Mouse (Mus musculus) CH12.LX (cell line): Measurements from ENCODE around the gene Rps6ka4. TPM values are rescaled to one million over a fixed set of nuclear protein-coding genes. Genes with fewer than 3 reads are reported as not detected.

Experiments
- DNase-seq: peaks from one replicate; pipeline ENCODE4 v3.0.0-alpha.2; 2013; ENCODE audit errors: extremely low read depth
- H3K27ac ChIP-seq: 2 replicates; pipeline ENCODE4 v1.5.1; 2012; ENCODE audit warnings: low read depth, mild to moderate bottlenecking, control low read depth, moderate library complexity; ENCODE audit not compliant: insufficient read depth
- H3K27me3 ChIP-seq: replicated peaks from 2 replicates; pipeline ENCODE3; 2012; ENCODE audit warnings: inconsistent platforms
- H3K36me3 ChIP-seq, 2 experiments: replicated peaks in 1 of 2; 2 replicates each; pipeline versions ENCODE3 to v1.6.1; 2012; ENCODE audit warnings: inconsistent platforms in 1 of 2, low read length in 1 of 2, mild to moderate bottlenecking in 1 of 2, mixed read lengths in 1 of 2, moderate library complexity in 1 of 2; ENCODE audit not compliant: control insufficient read depth in 1 of 2, insufficient read depth in 1 of 2
- H3K4me1 ChIP-seq, 2 experiments: 2 replicates each; pipeline ENCODE4 v1.6.1; 2012; ENCODE audit warnings: inconsistent platforms in 1 of 2, moderate library complexity in 1 of 2; ENCODE audit not compliant: insufficient read depth in 2 of 2, control insufficient read depth in 1 of 2
- H3K4me2 ChIP-seq: 2 replicates; pipeline ENCODE4 v1.6.1; 2012; ENCODE audit warnings: low read depth, mild to moderate bottlenecking, control low read depth; ENCODE audit not compliant: poor library complexity, insufficient read depth, severe bottlenecking
- H3K4me3 ChIP-seq, 3 experiments: fragments of 150-350 bp in 1 of 3; sonication (generic) in 1 of 3; replicated peaks in 1 of 3; 2 replicates each; pipeline versions ENCODE3 to v1.5.1; 2011 to 2012; ENCODE audit warnings: low read depth in 2 of 3, low read length in 2 of 3, mild to moderate bottlenecking in 2 of 3, moderate library complexity in 2 of 3, control low read depth in 1 of 3, improper control_type of control experiment in 1 of 3, inconsistent platforms in 1 of 3, mixed read lengths in 1 of 3; ENCODE audit not compliant: poor library complexity in 1 of 3
- H3K79me2 ChIP-seq: replicated peaks from 2 replicates; pipeline ENCODE4 v1.6.1; 2012; ENCODE audit warnings: mild to moderate bottlenecking, moderate library complexity; ENCODE audit not compliant: control insufficient read depth, poor library complexity, insufficient read depth, severe bottlenecking; ENCODE audit errors: extremely low read depth
- H3K9ac ChIP-seq: 2 replicates; pipeline ENCODE4 v1.6.1; 2012; ENCODE audit warnings: low read depth, mild to moderate bottlenecking, control low read depth, moderate library complexity; ENCODE audit not compliant: insufficient read depth
- H3K9me3 ChIP-seq: replicated peaks from 2 replicates; pipeline ENCODE3; 2012; ENCODE audit warnings: low read length, inconsistent platforms, mixed read lengths
- CHD1 ChIP-seq: IDR thresholded peaks from 2 replicates; pipeline ENCODE4 v1.6.1; 2012; ENCODE audit warnings: low read depth, low read length, improper control_type of control experiment, inconsistent platforms
- MAZ ChIP-seq: IDR thresholded peaks from 2 replicates; pipeline ENCODE4 v1.6.1; 2012; ENCODE audit warnings: low read depth, mild to moderate bottlenecking, inconsistent platforms, low read length, improper control_type of control experiment, moderate library complexity
- ZC3H11A ChIP-seq: IDR thresholded peaks from 2 replicates; pipeline ENCODE4 v1.6.1; 2012; ENCODE audit warnings: low read depth, mild to moderate bottlenecking, inconsistent platforms, low read length, improper control_type of control experiment
- dilution Hi-C: fragments of 300-500 bp; cut with MboI; formaldehyde crosslinking; loops from 2 replicates; pipeline ENCODE4 v1.14.3; 2020; ENCODE audit warnings: low sequenced_read_pairs; ENCODE audit not compliant: extremely low pct_unique_long_range_greater_than_20kb, extremely low pct_ligation_motif_present
- in situ Hi-C: fragments of 300-500 bp; cut with MboI; formaldehyde crosslinking; loops from 3 replicates; pipeline ENCODE4 v1.14.3; 2019; ENCODE audit warnings: low sequenced_read_pairs, low pct_ligation_motif_present, low pct_unique_long_range_greater_than_20kb, mixed read lengths
- polyA plus RNA-seq: library from polyadenylated mRNA; unstranded; fragments of >175 nt; gene quantifications from 2 replicates; pipeline ENCODE4 v1.2.1, GENCODE M21; 2012; ENCODE audit warnings: low read depth; ENCODE audit not compliant: insufficient read length
- total RNA-seq, 2 experiments: library from RNA; depleted of rRNA; stranded (reverse); fragments of 300-350 nt in 1 of 2; fragments of >200 nt in 1 of 2; gene quantifications; 2 replicates each; pipeline ENCODE4 v1.2.3; 2012 to 2014

Gene Rps6ka4
- total and polyA plus RNA-seq, 3 experiments, result 6.6 to 14.0 (median 7.8) TPM

DNA sequence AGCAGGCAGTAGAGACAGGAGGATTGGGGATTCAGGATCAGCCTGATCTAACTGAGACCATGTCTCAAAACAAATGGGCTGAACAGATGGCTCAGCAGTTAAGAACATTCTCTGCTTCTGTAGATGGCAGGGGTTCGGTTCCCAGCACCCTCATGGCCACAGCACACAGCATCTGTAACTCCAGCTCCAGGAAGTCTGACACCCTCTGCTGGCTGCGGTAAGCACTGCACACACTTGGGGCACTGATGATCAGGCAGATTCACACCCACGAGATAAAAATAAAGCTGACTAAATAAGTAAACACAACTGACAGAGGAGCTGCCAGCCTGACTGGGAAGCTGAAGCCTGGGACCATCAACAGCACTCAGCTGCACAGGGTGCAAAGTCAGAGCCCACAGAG, 25.5 kb downstream of the Rps6ka4 start:
- H3K27me3 ChIP-seq, result no peaks in the 10 kb centered on the region
- H3K4me2 ChIP-seq, result no peak overlapping the region
- H3K9me3 ChIP-seq, result peaks cover 10% of the 10 kb centered on the region
- DNase-seq, result no peak
- H3K79me2 ChIP-seq, result no peaks in the 10 kb centered on the region
- dilution Hi-C loops, result no loop called here
- H3K27ac ChIP-seq, result no peak overlapping the region
- no peak for TF ChIP-seq ZC3H11A
- TF ChIP-seq, all 38 proteins: peak for 0
- Histone ChIP-seq H3K4me3 (no peak overlapping the region), H3K36me3 (no peaks in the 10 kb centered on the region), H3K4me1 (peaks cover 0 to 3% of the 10 kb centered on the region in 2 experiments; a peak in 2 of 4 replicates), H3K9ac (no peak overlapping the region)
- in situ Hi-C loops, result no loop called here

GRCm38 (mm10) chr19:6814366-6814765, 26.1 kb downstream of the Rps6ka4 start:
- dilution Hi-C loops, result no loop called here
- peaks cover 0 to 2% of the 10 kb centered on the region in 2 experiments; a peak in 2 of 4 replicates for H3K4me1 ChIP-seq
- TF ChIP-seq CHD1, result no peak
- no peak for TF ChIP-seq MAZ

More at GRCm38 (mm10) chr19:6814366-6814765, 26.1 kb downstream of the Rps6ka4 start:
- Histone ChIP-seq H3K36me3 (no peaks in the 10 kb centered on the region), H3K9ac (no peak overlapping the region), H3K9me3 (peaks cover 10% of the 10 kb centered on the region), H3K27ac (no peak overlapping the region), H3K27me3 (no peaks in the 10 kb centered on the region), H3K4me3 (no peak overlapping the region), H3K4me2 (no peak overlapping the region), H3K79me2 (no peaks in the 10 kb centered on the region)
- no peak for DNase-seq
- in situ Hi-C loops, result no loop called here

Other genes with a start within 250 kb of the Rps6ka4 start
- 57.0 and 76.4 TPM in 2 replicates for gene Ccdc88b, start 17.6 kb upstream of the Rps6ka4 start, total RNA-seq (2012; rRNA removed)
- gene Ccdc88b, start 17.6 kb upstream of the Rps6ka4 start, total RNA-seq (2014; rRNA removed), result 19.3 and 20.5 TPM in 2 replicates
- gene Ccdc88b, start 17.6 kb upstream of the Rps6ka4 start, polyA plus RNA-seq, result 53.0 and 56.4 TPM in 2 replicates
- 191 and 198 TPM in 2 replicates for gene Trmt112, start 69.1 kb upstream of the Rps6ka4 start, total RNA-seq (2012; rRNA removed)
- 89.5 and 97.9 TPM in 2 replicates for gene Trmt112, start 69.1 kb upstream of the Rps6ka4 start, total RNA-seq (2014; rRNA removed)
- 158 and 212 TPM in 2 replicates for gene Trmt112, start 69.1 kb upstream of the Rps6ka4 start, polyA plus RNA-seq
- 72.6 and 74.8 TPM in 2 replicates for gene Prdx5, start 69.5 kb upstream of the Rps6ka4 start, total RNA-seq (2012; rRNA removed)
- gene Prdx5, start 69.5 kb upstream of the Rps6ka4 start, total RNA-seq (2014; rRNA removed), result 77.2 and 83.5 TPM in 2 replicates
- gene Prdx5, start 69.5 kb upstream of the Rps6ka4 start, polyA plus RNA-seq, result 137 TPM in 2 replicates
- gene Esrra, start 81.2 kb upstream of the Rps6ka4 start, total RNA-seq (2012; rRNA removed), result 23.5 and 28.7 TPM in 2 replicates
- gene Esrra, start 81.2 kb upstream of the Rps6ka4 start, total RNA-seq (2014; rRNA removed), result 13.4 and 13.6 TPM in 2 replicates
- 15.6 and 17.7 TPM in 2 replicates for gene Esrra, start 81.2 kb upstream of the Rps6ka4 start, polyA plus RNA-seq
- gene Catsperz, start 84.7 kb upstream of the Rps6ka4 start, total RNA-seq (2012; rRNA removed), result not detected in 2 replicates
- not detected in 2 replicates for gene Catsperz, start 84.7 kb upstream of the Rps6ka4 start, total RNA-seq (2014; rRNA removed)
- 1.2 TPM in 1 of 2 replicates, not detected in the other for gene Catsperz, start 84.7 kb upstream of the Rps6ka4 start, polyA plus RNA-seq
- gene Kcnk4, start 93.9 kb upstream of the Rps6ka4 start, total RNA-seq (2012; rRNA removed), result 0.21 TPM in 1 of 2 replicates, not detected in the other
- gene Kcnk4, start 93.9 kb upstream of the Rps6ka4 start, total RNA-seq (2014; rRNA removed), result not detected in 2 replicates
- gene Kcnk4, start 93.9 kb upstream of the Rps6ka4 start, polyA plus RNA-seq, result 0.80 TPM in 1 of 2 replicates, not detected in the other
- gene Bad, start 101.2 kb upstream of the Rps6ka4 start, total RNA-seq (2012; rRNA removed), result 37.8 and 38.0 TPM in 2 replicates
- gene Bad, start 101.2 kb upstream of the Rps6ka4 start, total RNA-seq (2014; rRNA removed), result 27.7 and 28.5 TPM in 2 replicates
- gene Bad, start 101.2 kb upstream of the Rps6ka4 start, polyA plus RNA-seq, result 33.3 and 39.6 TPM in 2 replicates
- gene Gpr137, start 101.8 kb upstream of the Rps6ka4 start, total RNA-seq (2012; rRNA removed), result 14.1 and 18.1 TPM in 2 replicates
- 8.8 and 9.0 TPM in 2 replicates for gene Gpr137, start 101.8 kb upstream of the Rps6ka4 start, total RNA-seq (2014; rRNA removed)
- 14.0 and 14.4 TPM in 2 replicates for gene Gpr137, start 101.8 kb upstream of the Rps6ka4 start, polyA plus RNA-seq
- gene Ppp1r14b, start 134.3 kb upstream of the Rps6ka4 start, total RNA-seq (2012; rRNA removed), result 256 and 329 TPM in 2 replicates
- gene Ppp1r14b, start 134.3 kb upstream of the Rps6ka4 start, total RNA-seq (2014; rRNA removed), result 151 and 167 TPM in 2 replicates
- gene Ppp1r14b, start 134.3 kb upstream of the Rps6ka4 start, polyA plus RNA-seq, result 179 and 241 TPM in 2 replicates
- 6.4 and 7.5 TPM in 2 replicates for gene Plcb3, start 135.8 kb upstream of the Rps6ka4 start, total RNA-seq (2012; rRNA removed)
- gene Plcb3, start 135.8 kb upstream of the Rps6ka4 start, total RNA-seq (2014; rRNA removed), result 3.0 and 4.1 TPM in 2 replicates
- 7.8 and 8.2 TPM in 2 replicates for gene Plcb3, start 135.8 kb upstream of the Rps6ka4 start, polyA plus RNA-seq
- gene Fkbp2, start 139.9 kb upstream of the Rps6ka4 start, total RNA-seq (2012; rRNA removed), result 44.6 and 50.4 TPM in 2 replicates
- 17.6 and 20.7 TPM in 2 replicates for gene Fkbp2, start 139.9 kb upstream of the Rps6ka4 start, total RNA-seq (2014; rRNA removed)
- gene Fkbp2, start 139.9 kb upstream of the Rps6ka4 start, polyA plus RNA-seq, result 87.0 and 97.7 TPM in 2 replicates
- gene Vegfb, start 147.0 kb upstream of the Rps6ka4 start, total RNA-seq (2012; rRNA removed), result 12.9 and 13.2 TPM in 2 replicates
- gene Vegfb, start 147.0 kb upstream of the Rps6ka4 start, total RNA-seq (2014; rRNA removed), result 3.2 and 3.5 TPM in 2 replicates
- 28.4 and 35.1 TPM in 2 replicates for gene Vegfb, start 147.0 kb upstream of the Rps6ka4 start, polyA plus RNA-seq
- gene Dnajc4, start 151.9 kb upstream of the Rps6ka4 start, total RNA-seq (2012; rRNA removed), result 9.7 and 11.2 TPM in 2 replicates
- 6.2 and 7.5 TPM in 2 replicates for gene Dnajc4, start 151.9 kb upstream of the Rps6ka4 start, total RNA-seq (2014; rRNA removed)
- gene Dnajc4, start 151.9 kb upstream of the Rps6ka4 start, polyA plus RNA-seq, result 12.7 and 13.9 TPM in 2 replicates
- 24.6 and 26.6 TPM in 2 replicates for gene Nudt22, start 155.5 kb upstream of the Rps6ka4 start, total RNA-seq (2012; rRNA removed)
- 9.0 and 11.2 TPM in 2 replicates for gene Nudt22, start 155.5 kb upstream of the Rps6ka4 start, total RNA-seq (2014; rRNA removed)
- gene Nudt22, start 155.5 kb upstream of the Rps6ka4 start, polyA plus RNA-seq, result 10.8 and 11.1 TPM in 2 replicates
- gene Trpt1, start 155.5 kb upstream of the Rps6ka4 start, total RNA-seq (2012; rRNA removed), result 4.1 and 4.7 TPM in 2 replicates
- 2.8 and 3.4 TPM in 2 replicates for gene Trpt1, start 155.5 kb upstream of the Rps6ka4 start, total RNA-seq (2014; rRNA removed)
- 2.1 and 3.1 TPM in 2 replicates for gene Trpt1, start 155.5 kb upstream of the Rps6ka4 start, polyA plus RNA-seq
- 57.4 and 58.4 TPM in 2 replicates for gene Fermt3, start 178.8 kb upstream of the Rps6ka4 start, total RNA-seq (2012; rRNA removed)
- gene Fermt3, start 178.8 kb upstream of the Rps6ka4 start, total RNA-seq (2014; rRNA removed), result 47.0 and 58.7 TPM in 2 replicates
- 65.1 and 67.3 TPM in 2 replicates for gene Fermt3, start 178.8 kb upstream of the Rps6ka4 start, polyA plus RNA-seq
- gene Stip1, start 199.3 kb upstream of the Rps6ka4 start, total RNA-seq (2012; rRNA removed), result 178 and 246 TPM in 2 replicates
- 200 and 202 TPM in 2 replicates for gene Stip1, start 199.3 kb upstream of the Rps6ka4 start, total RNA-seq (2014; rRNA removed)
- 314 and 344 TPM in 2 replicates for gene Stip1, start 199.3 kb upstream of the Rps6ka4 start, polyA plus RNA-seq
- gene Macrod1, start 216.2 kb upstream of the Rps6ka4 start, total RNA-seq (2012; rRNA removed), result not detected in 2 replicates
- not detected in 2 replicates for gene Macrod1, start 216.2 kb upstream of the Rps6ka4 start, total RNA-seq (2014; rRNA removed)
- 1.00 and 1.0 TPM in 2 replicates for gene Macrod1, start 216.2 kb upstream of the Rps6ka4 start, polyA plus RNA-seq